Mouse (Mus musculus) right cerebral cortex, postnatal 25 days (tissue): ENCODE measurements around the gene Gkn2.

Experiments used
- DNase-seq: peaks from one replicate; pipeline ENCODE4 v3.0.0; 2022

The Gkn2 gene

GRCm38 (mm10) chr6:87373057-87373456 lies at the start of gene Gkn2:
Gkn2 (plus strand) TSS chr6:87373357.
- no peak for DNase-seq

- no peak for DNase-seq
Measured at GRCm38 (mm10) chr6:87323381-87323780, 49.8 kb upstream of the Gkn2 start.

GRCm38 (mm10) chr6:87326932-87327331 lies 46.2 kb upstream of the Gkn2 start:
- DNase-seq: no peak

GRCm38 (mm10) chr6:87328265-87329173 lies 44.6 kb upstream of the Gkn2 start:
- DNase-seq: no peak

- no peak for DNase-seq
Measured at GRCm38 (mm10) chr6:87332380-87332779, 40.8 kb upstream of the Gkn2 start.

- DNase-seq: peak; percentile 58
Measured at GRCm38 (mm10) chr6:87334361-87335090, 38.6 kb upstream of the Gkn2 start.

GRCm38 (mm10) chr6:87335091-87335934 lies 37.8 kb upstream of the Gkn2 start, which contains the start of gene Antxr1:
Antxr1 (minus strand) TSS chr6:87335821.
- DNase-seq: peak; percentile 63

GRCm38 (mm10) chr6:87335935-87336295 lies 37.2 kb upstream of the Gkn2 start:
- no peak for DNase-seq

- DNase-seq: no peak
Measured at GRCm38 (mm10) chr6:87350829-87351228, 22.3 kb upstream of the Gkn2 start, which contains the start of gene Gkn1. Gkn1 (minus strand) TSS chr6:87350942.

GRCm38 (mm10) chr6:87354441-87354840 lies 18.7 kb upstream of the Gkn2 start:
- no peak for DNase-seq

- no peak for DNase-seq
Measured at GRCm38 (mm10) chr6:87369223-87369622, 3.9 kb upstream of the Gkn2 start.

GRCm38 (mm10) chr6:87383926-87384691 lies 11.0 kb downstream of the Gkn2 start:
- peak; percentile 30 for DNase-seq

GRCm38 (mm10) chr6:87384761-87385160 lies 11.6 kb downstream of the Gkn2 start:
- DNase-seq: no peak

- DNase-seq: peak; percentile 63
Measured at GRCm38 (mm10) chr6:87386203-87386602, 13.0 kb downstream of the Gkn2 start.

GRCm38 (mm10) chr6:87386681-87387080 lies 13.5 kb downstream of the Gkn2 start:
- DNase-seq: no peak

- DNase-seq: no peak
Measured at GRCm38 (mm10) chr6:87388877-87389276, 15.7 kb downstream of the Gkn2 start, which contains the start of gene Gkn3. Gkn3 (minus strand) TSS chr6:87388935.

GRCm38 (mm10) chr6:87389455-87389989 lies 16.4 kb downstream of the Gkn2 start:
- DNase-seq: no peak

- DNase-seq: no peak
Measured at GRCm38 (mm10) chr6:87393466-87394205, 20.5 kb downstream of the Gkn2 start.

- no peak for DNase-seq
Measured at GRCm38 (mm10) chr6:87394783-87395182, 21.6 kb downstream of the Gkn2 start.

GRCm38 (mm10) chr6:87399137-87399536 lies 26.0 kb downstream of the Gkn2 start:
- peak; percentile 54 for DNase-seq
